Mouse (Mus musculus): ENCODE measurements around the gene Slc27a1. TPM values are rescaled to one million over a fixed set of nuclear protein-coding genes. Genes with fewer than 3 reads are reported as not detected.
A peak's percentile ranks its signal among the peaks of the same experiment; 100 is the strongest.

The Slc27a1 gene
- total and polyA plus RNA-seq, 3 experiments = 0.46 to 1.3 TPM; not detected in 1

- H3K27ac ChIP-seq (ENCODE audit: control insufficient read depth, low read depth, low read length) = no peak overlapping the region
- no peaks in the 10 kb centered on the region for H3K27me3 ChIP-seq (ENCODE audit: control insufficient read depth in 1 of 2, insufficient read depth in 2 of 2, low read length in 2 of 2)
- H3K36me3 ChIP-seq (ENCODE audit: control insufficient read depth in 1 of 2, insufficient read depth in 2 of 2, low read length in 2 of 2) = peaks cover 0 to 7% of the 10 kb centered on the region in 2 experiments; a peak in 2 of 4 replicates
- no peaks in the 10 kb centered on the region for H3K9me3 ChIP-seq (replicated peaks; ENCODE audit: insufficient read depth, low read length)
- peaks cover 2 to 26% of the 10 kb centered on the region in 2 experiments; a peak in 3 of 4 replicates for H3K4me1 ChIP-seq (ENCODE audit: control insufficient read depth in 1 of 2, insufficient read depth in 2 of 2, low read length in 2 of 2)
- TF ChIP-seq ZMIZ1 (IDR thresholded peaks at IDR 0.05; ENCODE audit: low read depth, low read length) (no peak), CTCF (IDR thresholded peaks at IDR 0.05 in 2 of 3, conservative IDR thresholded peaks at IDR 0.05 in 1 of 3; ENCODE audit: control insufficient read depth in 1 of 3, insufficient read depth in 1 of 3, low read depth in 2 of 3, low read length in 3 of 3, poor library complexity in 1 of 3, severe bottlenecking in 1 of 3) (peak; percentile 59 to 96 (median 91)), E2F4 (IDR thresholded peaks at IDR 0.05; ENCODE audit: borderline replicate concordance, low read depth, low read length) (no peak), HCFC1 (IDR thresholded peaks at IDR 0.05; ENCODE audit: low read depth, low read length) (peak; percentile 56; the same call in 1 of the 2 replicates), MAFK (IDR thresholded peaks at IDR 0.05; ENCODE audit: borderline replicate concordance, low read depth, low read length) (no peak), TBP (IDR thresholded peaks at IDR 0.05; ENCODE audit: low read depth, low read length) (no peak), ETS1 (IDR thresholded peaks at IDR 0.05; ENCODE audit: low read depth, low read length) (0 out of 2 replicates have a peak, but pooled peaks have one; percentile 20), MYB (IDR thresholded peaks at IDR 0.05; ENCODE audit: low read depth, low read length) (no peak), ELF1 (IDR thresholded peaks at IDR 0.05; ENCODE audit: low read depth, low read length) (peak; percentile 34; the same call in 1 of the 2 replicates), TAL1 (IDR thresholded peaks at IDR 0.05; ENCODE audit: low read length) (no peak), NRF1 (IDR thresholded peaks at IDR 0.05; ENCODE audit: insufficient read depth, low read depth, low read length, poor library complexity, severe bottlenecking) (peak; percentile 31; the same call in 1 of the 2 replicates), SIN3A (IDR thresholded peaks at IDR 0.05; ENCODE audit: low read length) (peak; percentile 80; the same call in 1 of the 2 replicates), MAZ (IDR thresholded peaks at IDR 0.05; ENCODE audit: low read depth, low read length) (peak; percentile 79; the same call in 1 of the 2 replicates), MXI1 (IDR thresholded peaks at IDR 0.05; ENCODE audit: low read depth, low read length) (peak; percentile 80), CHD2 (IDR thresholded peaks at IDR 0.05; ENCODE audit: low read length) (no peak; the same call in 1 of the 2 replicates), KAT2A (conservative IDR thresholded peaks at IDR 0.05; ENCODE audit: low read depth, low read length) (no peak), POLR2A (IDR thresholded peaks at IDR 0.05; ENCODE audit: control insufficient read depth in 1 of 2, insufficient read depth in 1 of 2, low read depth in 1 of 2, low read length in 2 of 2, poor library complexity in 1 of 2) (no peak), EP300 (IDR thresholded peaks at IDR 0.05; ENCODE audit: low read depth in 1 of 2, low read length in 2 of 2) (no peak), ZNF384 (IDR thresholded peaks at IDR 0.05; ENCODE audit: low read depth, low read length) (no peak), POLR2AphosphoS5 (IDR thresholded peaks at IDR 0.05; ENCODE audit: borderline replicate concordance, low read depth, low read length) (no peak), NELFE (IDR thresholded peaks at IDR 0.05; ENCODE audit: low read depth, low read length) (no peak), ZC3H11A (IDR thresholded peaks at IDR 0.05; ENCODE audit: low read depth, low read length) (peak; percentile 63), RAD21 (IDR thresholded peaks at IDR 0.05; ENCODE audit: low read depth, low read length) (peak; percentile 88), MAX (IDR thresholded peaks at IDR 0.05; ENCODE audit: low read length) (peak; percentile 70; the same call in 1 of the 2 replicates), GABPA (IDR thresholded peaks at IDR 0.05; ENCODE audit: low read depth, low read length) (no peak), TCF12 (IDR thresholded peaks at IDR 0.05; ENCODE audit: low read depth, low read length) (0 out of 2 replicates have a peak, but pooled peaks have one; percentile 45), JUND (IDR thresholded peaks at IDR 0.05; ENCODE audit: low read depth, low read length) (no peak), RCOR1 (IDR thresholded peaks at IDR 0.05; ENCODE audit: low read depth, low read length) (peak; percentile 30; the same call in 1 of the 2 replicates), CHD1 (IDR thresholded peaks at IDR 0.05; ENCODE audit: low read depth, low read length) (no peak), ZKSCAN1 (IDR thresholded peaks at IDR 0.05; ENCODE audit: low read depth, low read length) (no peak), SMC3 (IDR thresholded peaks at IDR 0.05; ENCODE audit: low read depth, low read length) (peak; percentile 73), GATA1 (IDR thresholded peaks at IDR 0.05; ENCODE audit: low read depth, low read length) (no peak), MEF2A (IDR thresholded peaks at IDR 0.05; ENCODE audit: extremely low read depth, insufficient replicate concordance, low read depth, low read length, poor library complexity, severe bottlenecking) (no peak)
- peak overlapping the region; percentile 47 for H3K9ac ChIP-seq (ENCODE audit: control insufficient read depth, low read depth, low read length, poor library complexity, severe bottlenecking)
- no peaks in the 10 kb centered on the region; the same call in 1 of the 2 replicates for H3K79me2 ChIP-seq (ENCODE audit: control insufficient read depth, insufficient read depth, low read length, poor library complexity)
- H3K4me3 ChIP-seq (ENCODE audit: control insufficient read depth in 1 of 2, insufficient read depth in 1 of 2, low read depth in 2 of 2, low read length in 2 of 2) = peak overlapping the region; percentile 53 to 83
- peak; percentile 86 for DNase-seq (ENCODE audit: low read depth, low spot score)
Measured at GRCm38 (mm10) chr8:71633164-71633563, 64.5 kb downstream of the Slc27a1 start.

All from MEL (cell line).